Mouse (Mus musculus) ovary, postnatal 10 days (tissue): ENCODE results near the gene Matk.
A peak's percentile ranks its signal among the peaks of the same experiment; 100 is the strongest.

ENCODE experiments used
- DNase-seq: peaks from one replicate; pipeline ENCODE4 v3.0.0; 2022; ENCODE audit warnings: low spot score

Matk gene

DNA sequence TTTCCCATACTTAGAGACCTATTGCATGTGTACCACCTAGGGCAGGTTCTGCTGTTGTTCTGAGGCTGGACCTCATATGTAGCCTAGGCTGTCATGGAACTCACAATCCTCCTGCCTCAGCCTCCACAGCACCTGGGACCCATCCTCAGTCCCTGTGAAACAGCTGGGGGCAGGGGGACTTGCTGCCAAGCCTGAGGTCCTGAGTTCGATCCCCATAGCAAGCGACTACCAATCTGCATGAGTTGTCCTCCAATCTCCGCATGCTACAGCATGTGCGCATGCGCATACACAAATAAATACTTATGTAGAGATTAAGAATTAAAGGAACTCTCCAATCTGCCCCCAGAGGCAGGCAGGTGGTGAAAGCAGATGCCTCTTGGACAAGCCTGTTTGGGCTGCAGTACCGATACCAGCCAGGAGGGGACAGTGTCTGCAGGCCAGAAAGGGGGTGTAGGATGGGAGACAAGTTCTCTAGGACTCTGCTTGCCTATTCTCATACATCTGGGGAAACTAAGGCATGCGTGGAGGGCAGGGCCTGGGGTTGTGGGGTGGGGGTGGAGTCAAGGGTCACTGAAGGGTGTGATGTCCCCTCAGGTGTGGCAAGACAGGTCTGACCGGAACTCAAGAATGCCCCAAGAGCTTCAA is 34.9 kb downstream of the Matk start:
- no peak for DNase-seq

DNA sequence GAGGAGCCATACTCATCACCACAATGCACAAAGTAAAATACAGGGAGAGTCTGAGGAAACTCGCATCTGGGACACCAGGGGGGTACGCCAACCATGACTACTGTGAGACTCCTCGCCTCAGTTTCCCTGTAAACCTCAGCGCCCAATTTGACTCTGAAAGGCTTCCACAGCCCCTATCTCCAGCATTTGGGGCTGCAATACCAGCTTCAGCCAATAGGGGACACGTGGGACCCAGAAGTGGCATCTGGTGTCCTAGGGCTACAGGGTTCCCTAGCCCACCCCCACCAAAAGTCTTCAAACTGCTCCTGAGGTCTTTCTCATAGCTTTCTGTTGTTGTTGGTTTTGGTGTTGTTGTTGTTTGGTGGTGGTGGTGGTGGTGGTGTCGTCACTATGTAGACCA is 35.9 kb downstream of the Matk start:
- no peak for DNase-seq

DNA sequence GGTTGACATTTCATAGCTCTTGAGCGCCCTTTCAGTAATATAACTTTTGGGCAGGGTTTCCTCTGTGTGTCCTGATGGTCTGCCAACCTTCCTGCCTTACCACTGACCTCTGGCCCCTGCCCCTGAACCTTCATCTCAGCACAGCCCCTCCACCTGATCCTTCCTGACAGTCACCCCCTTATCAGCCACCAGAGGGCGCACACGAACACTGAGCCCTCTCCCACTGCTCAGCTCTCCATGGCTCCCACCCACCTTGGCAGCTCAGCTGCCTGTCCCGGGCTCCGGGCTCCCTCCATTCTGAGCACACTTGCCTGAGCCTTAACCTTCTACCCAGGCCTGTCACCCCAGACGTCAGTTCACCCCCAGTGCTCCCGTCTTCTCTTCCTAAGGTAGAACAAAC is 36.5 kb downstream of the Matk start:
- DNase-seq, result no peak

DNA sequence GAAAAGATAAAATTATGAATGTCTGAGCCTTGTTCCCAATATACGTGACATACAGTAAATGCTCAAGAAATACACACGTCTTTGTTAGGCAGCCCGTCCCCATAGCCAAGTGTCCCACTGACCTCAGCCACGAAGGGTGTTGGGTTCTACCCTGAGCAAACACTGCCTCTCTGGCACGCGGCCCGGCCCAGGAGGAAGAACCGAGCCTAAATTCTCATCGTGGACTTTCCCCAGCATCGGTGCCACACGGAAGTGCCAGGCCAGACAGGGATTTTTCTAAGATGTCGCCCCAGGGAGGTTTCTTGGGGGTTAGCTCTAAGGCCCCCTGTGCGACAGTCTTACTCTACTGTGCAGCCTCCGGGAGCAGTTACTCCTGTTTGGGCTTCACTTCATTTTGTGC is 37.1 kb downstream of the Matk start:
- no peak for DNase-seq

DNA sequence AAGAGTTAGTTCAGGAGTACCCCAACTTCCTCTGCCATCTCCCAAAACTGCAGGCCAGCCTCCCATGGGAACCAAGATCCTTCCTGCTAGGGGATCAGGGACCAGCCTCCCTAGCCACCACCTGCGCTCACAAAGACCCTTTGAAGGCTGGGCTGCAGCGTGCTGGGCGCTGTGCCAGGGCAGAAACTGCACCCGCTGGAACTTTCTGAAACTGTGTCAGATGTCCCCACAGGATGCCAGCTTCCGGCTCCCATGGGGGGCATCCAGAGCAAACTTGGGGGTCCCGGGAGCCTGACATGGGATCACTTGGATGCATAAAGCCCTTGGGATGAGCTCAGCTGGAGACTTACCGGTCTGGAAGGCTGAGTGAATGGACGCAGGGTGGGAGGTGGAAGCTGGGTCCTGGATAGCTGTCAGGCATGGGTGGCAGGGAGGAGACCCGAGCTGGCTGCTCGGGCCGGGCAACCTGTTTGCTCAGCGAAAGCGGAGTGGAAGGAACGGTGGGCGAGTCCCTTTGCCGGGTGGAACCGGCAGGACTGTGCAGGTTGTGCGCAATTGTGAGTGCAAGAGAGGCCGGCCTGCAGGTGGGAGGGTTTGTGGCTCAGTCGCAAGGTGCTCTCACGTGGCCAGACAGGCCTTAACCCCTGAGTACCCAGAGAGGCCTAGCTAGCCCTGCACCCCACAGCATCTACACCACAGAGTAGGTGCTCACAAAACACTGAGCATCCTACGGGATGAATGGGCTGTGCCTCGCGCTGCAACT is 38.1 kb downstream of the Matk start:
- no peak for DNase-seq

DNA sequence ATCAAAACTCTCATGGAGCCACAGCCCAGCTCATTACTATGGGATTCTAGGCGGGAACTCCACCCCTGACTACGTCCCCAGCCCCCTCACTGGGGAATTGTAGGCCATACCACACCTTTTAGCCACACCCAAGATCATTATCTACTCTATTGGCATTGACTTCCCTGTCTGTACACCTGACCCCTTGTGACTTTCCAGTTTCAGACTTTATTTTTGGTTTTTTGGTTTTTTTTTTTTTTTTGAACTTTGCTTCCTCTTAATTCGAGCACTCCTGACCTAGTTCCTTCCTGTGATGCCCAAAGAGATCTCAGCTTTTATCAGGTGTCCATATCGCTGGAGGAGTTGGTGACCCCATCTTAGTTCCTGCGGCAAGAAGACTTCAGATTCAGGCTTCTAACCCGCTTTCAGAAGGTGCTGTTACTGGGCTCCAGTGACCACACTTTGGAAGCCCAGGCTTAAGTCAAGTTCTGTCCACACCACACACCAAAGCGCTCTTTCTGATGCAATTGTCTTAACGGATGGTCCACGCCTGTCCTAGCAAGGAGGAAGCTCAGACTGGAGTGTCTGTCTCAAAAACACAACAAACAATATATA is 38.9 kb downstream of the Matk start, which contains the start of gene Tjp3:
Gene Tjp3, minus strand, starts transcription at position 71 of the 594 bp plus-strand sequence.
- DNase-seq, result no peak

DNA sequence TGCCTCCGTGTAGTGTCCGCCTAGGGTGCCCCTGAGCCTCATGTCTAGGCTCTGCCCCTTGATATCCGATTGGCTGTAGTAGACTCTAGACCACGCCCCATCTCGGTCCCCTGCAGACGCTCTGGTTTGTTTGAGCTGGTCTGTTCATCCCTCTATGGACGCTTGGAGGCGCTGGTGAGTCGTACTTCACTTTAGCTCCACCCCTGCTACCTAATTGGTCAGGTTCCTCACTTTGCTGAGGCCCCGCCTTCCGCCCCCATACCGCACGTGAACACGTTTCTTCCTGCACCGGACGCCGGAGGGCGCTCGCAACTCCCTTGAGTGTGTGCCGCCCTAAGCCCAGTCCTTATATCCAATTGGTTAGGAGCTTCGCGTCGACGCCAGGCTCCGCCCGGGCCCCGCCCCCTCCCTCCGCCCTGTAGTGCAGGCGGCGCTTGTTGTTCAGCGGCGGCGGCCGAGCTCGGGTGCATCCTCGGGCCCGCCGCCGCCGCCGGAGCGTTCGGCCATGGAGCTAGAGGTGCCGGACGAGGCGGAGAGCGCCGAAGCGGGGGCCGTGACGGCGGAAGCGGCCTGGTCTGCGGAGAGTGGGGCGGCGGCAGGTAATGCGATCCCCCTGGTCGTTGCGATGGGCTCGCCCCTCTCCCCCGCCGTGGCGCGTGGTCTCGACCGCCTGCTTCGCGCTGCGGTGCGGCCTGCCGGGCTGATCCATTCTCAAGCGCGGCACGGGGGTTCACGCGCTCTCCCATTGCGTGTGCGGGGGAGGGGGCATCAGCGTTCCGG is 40.0 kb downstream of the Matk start, which contains the start of gene Pip5k1c:
Gene Pip5k1c, plus strand, starts transcription at position 410 of the 780 bp plus-strand sequence.
- DNase-seq, result peak; percentile 90

DNA sequence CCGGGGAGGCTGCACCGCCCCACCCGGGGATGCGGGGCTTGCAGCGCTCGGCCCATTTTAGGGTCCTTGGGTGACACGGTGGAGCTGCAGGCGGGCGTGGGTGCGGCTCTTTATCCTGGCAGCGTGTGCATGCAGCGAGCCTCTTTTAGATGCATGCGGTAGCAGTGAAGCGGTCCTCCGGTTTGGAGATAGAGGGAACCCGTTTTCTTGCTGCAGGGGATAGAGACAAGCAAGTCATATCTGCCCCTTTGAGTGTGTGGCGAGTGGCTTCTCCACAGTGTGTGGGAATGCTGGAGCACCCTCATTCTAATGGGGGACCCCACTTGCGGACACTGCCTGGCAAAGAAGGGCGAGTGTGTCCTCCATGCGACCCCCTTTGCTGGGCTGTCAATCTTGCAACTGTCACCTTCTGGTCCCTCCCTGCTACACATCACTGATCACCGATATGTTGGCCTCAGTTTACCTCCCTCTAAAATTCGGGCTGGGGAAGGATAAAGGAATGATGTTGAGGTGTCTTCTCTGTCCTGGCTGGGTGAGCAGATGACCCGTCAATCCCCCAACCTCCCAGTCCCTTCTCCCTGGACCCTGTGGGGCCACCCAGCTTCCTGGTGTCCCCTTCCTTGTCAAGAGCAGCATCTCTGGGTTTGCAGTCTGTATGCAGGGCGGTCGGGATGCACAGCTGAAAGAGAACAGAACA is 40.7 kb downstream of the Matk start:
- DNase-seq, result no peak

DNA sequence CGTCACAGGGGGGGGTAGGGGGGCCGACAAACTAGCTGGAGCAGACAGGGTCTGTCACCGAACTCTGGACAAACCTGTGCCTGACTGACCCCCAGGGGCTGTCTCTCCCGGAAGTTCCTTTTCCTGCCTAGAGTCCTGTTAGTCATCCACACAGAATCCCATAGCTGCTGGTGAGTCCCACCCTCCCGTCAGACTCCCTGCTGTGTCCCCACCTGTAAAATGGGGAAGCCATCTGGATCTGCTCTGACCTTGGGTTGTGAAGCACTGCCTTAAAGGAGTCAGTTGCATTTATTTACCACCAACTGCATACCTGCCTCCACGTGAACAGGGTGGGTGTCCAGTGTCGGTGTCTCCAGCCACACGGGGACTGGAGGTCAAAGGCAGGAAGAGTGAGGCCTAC is 41.7 kb downstream of the Matk start:
- DNase-seq, result no peak

DNA sequence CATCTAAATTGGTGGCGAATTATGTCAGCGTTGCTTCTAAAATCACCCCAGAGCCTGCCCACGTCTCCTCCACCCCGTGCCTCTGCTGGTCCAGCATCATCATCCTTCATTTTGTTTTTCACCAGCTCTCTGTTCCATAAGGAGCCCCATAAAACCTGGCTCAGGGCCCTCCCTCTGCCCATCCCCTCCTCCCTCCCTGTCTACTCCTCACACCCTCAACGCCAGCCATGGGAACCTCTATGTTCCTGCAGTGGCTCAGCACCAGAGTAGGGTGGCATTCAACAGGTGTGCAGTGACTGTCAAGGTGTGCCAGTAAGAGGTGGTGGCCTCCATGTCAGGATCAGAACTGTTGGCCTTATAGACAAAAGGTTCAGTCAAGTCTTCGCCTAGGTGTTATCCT is 42.5 kb downstream of the Matk start:
- no peak for DNase-seq

DNA sequence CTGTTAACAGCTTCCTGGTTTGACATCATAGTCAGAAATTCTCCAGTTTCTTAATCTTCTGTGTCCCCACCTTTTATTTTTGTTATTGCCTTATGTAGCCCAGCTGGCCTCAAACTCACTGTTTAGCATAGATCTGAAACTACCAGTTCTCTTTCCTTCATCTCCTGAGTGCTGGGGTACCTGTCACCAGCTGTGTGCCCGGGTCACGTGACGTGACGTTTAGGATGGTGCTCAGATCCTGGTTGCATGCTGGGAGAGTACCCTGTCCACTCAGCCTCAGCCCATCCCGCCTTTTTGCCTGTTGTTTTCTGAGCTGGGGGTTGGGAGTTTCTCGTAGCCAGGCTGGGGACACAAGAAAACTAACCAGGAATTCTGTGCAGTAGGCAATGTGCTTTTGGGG is 44.5 kb downstream of the Matk start:
- no peak for DNase-seq

DNA sequence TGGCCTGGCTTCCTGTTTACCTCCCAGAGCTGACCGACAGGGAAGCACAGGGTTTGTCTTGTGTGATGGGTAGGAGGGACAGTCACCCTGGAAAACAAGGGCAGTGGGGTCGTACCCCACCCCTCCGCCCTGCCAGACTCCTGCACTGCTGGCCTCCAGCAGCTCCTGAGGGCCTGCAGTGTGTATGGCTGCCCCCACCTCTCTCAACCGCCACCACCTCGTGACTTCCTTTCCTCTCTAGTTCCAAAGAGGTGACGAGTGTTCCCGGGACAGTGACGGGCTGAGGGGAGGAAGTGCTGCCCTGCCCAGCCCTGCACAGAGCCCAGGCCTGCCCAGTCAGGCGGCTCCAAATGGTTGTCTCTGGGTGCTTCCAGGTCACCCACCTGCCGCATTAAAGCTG is 45.1 kb downstream of the Matk start:
- no peak for DNase-seq

DNA sequence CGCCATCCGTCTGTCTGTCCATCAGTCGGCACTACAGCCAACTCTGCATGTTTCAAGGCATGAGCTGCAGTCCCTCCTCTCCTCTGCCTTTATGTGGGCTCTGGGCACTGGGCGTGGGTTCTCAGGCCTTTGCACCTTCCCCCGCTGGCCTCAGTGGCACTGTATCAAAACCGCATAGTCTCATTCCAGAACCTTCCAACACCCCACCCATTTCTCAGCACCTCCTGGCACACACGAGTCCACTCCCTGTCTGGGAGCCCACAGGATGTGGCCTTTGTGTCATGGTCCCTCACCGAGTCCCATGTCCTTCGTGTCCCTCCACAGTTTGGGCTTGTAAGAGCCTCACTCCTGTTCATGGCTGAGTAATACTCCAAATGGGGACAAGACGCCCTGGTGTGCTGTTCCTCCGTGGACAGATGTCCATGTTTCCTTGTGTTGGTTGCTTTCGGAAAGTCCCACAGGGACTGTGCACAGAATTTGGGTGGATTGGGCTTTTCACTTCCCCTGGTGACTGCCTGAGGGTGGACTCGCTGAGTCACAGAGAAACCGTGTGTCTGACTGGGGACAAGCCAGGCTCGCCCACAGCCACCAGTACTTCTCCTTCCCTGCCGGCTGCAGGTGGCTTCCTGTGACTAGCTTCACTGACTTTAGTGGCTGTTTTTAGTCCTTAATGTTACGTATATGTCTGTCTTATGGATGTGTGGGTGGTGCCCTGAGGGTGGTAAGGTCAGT is 45.8 kb downstream of the Matk start:
- DNase-seq, result no peak

DNA sequence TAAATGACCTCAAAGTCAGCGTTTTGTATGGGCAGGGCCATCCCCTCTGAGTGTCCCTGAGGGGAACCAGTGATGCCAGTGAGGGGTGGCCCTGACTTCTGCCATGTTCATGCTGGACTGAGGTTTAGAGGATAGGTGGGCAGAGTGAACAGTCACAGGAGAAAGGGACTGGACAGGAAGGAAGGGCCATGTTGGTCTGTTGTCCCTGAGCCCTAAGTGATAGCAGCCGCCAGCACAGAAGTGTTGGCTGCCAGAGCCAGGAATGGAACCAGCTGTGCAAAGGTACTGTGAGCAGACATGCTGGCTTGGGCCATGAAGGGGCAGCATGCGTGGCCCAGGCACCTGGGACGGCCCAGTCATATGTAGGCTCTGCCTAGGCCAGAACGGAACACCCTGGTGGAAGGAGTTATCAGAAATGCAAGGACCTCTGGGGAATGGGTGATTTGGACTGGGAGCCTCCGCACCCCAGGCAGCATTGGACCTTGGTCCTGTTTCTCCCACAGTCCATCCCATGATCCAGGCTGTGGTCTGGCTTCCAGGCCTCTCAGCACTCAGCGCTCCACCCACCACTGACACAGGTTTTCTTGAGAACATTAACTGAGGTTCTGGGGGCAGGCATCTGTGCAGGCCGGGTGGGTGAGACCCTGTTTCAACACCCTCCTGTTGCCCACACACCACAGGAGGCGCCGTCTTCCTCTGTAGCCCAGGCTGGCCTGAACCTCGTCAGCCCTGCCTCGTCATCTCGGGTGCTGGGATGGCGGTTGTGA is 47.0 kb downstream of the Matk start:
- no peak for DNase-seq

DNA sequence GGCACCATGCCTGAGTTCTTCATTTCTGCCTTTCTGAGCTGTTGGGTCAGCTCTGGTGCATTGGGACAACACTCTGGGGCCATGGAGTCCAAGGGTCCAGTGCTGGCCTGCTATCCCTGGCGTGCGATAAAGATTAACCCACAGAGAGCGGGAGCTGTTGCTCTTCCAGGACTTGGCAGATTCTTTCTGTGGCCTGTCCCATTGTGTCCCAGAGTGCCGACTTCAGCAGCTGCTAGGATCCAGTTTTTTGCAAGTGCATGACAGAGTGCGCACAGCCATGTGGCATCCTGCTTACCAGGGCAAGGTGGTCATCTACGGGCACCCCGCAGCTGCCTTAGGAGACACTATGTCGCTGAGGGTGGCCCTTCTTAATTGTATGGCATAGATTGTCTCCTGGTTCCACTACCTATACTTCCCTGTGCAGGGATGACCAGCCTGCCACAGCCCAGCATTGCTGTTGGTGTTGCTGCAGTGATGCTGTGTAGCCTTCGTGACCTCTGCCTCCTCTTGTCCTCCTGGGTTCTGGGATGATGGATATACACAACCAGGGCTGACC is 47.7 kb downstream of the Matk start:
- no peak for DNase-seq

DNA sequence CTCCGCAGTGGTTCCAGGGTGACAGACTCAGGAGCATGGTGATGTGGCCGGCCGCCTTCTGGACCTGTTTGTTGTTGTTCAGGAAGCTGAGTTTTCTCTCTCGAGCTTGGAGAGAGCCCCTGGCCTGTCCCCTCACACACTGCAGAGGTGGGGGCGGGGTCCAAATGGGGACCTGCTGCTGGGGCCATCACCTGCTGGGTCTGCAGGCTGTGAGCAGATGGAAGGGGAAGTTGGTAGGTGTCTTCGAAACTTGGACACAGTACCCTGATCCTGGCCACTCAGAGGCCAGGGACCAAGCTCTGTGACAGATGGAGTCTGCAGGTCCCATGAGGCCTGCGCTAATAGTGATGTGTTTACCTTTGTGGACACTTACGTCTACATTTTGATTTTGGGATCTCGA is 48.6 kb downstream of the Matk start:
- DNase-seq, result no peak

DNA sequence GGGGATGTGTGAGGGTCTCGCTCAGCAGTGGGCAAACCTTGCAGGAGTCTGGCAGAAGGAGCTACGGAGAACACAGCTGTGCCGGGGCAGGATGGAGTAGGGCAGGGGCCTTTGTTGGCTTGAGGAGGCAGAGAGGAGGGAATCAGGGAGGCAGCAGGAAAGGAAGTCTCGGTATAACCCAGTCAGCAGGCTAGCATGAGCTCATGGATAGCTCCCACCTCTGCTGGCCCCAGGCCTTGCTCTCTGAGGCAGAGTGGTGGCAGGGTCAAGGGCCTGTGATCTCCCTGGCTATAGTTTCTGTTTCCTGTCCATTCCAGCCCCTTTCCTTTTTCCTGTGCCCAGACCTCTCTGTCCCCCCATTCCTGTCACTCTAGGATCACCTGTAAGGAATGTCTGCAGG is 49.6 kb downstream of the Matk start:
- no peak for DNase-seq

DNA sequence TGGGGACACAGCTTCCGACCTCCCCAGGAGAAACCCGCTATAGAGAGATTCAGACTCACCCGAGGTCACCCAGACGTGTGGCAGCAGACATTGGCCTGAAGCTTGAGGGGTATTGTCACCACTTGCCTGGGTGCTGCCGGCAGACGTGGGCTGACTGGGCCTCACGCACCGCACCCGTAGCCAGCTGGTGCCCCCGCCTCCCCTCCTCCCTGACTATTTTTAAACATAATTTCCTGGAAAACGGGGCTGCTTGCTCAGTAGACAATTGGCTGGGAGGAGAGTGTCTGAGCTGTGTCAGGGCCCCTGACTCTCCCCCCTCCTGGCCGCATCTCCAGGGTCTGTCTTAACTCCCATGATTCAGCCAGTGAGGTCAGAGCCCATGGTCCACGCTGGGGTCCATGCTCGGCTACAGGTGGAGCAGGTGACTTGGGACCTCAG is 50.1 kb downstream of the Matk start:
- DNase-seq, result no peak

DNA sequence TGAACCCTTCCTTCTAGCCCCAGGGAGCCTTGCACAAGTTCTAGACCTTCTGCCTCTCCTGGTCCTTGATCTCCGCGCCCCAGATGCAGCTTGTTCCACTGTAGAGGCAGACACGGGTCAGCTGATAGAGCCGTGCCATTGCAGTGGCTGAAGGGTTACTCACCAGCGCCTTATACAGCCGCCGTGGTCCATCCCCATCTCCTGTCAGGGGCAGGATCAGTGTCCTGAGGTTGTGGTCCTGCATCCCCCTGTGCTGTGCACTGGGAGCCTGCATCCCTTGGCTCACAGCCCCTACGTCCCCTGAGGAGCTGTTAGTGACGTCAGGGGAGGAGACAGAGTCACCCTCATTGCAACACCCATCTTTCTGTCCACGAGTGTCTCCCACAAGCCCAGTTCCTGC is 50.5 kb downstream of the Matk start:
- DNase-seq, result no peak

DNA sequence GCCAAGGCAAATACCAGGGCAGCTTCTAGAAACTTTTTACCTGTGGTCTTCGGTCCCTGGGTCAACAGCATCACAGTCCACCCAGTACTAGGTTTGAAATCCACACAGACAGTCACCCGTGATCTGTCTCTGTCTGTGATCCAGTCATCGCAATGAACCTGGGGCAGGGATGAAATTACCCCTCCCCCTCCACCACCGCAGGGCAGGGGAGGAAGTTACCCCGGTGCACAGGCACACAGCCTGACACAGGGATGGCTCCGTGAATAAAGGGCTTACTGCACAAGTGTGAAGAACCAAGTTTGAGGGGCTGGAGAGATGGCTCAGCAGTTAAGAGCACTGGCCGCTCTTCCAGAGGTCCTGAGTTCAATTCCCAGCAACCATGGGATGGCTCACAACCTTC is 51.0 kb downstream of the Matk start:
- no peak for DNase-seq
